Mouse (Mus musculus) kidney, adult 10 weeks (tissue): ENCODE results near the gene Gm21304. TPM values are rescaled to one million over a fixed set of nuclear protein-coding genes. Genes with fewer than 3 reads are reported as not detected.

Experiments
- polyA plus RNA-seq: library from polyadenylated mRNA; stranded (reverse); fragments of 350-450 nt; fragmentation: Illumina TruSeq; extraction: RNeasy Lipid Tissue Mini Kit (QIAGEN cat#74804); gene quantifications from one replicate; pipeline ENCODE4 v1.2.3, GENCODE M21; 2014; ENCODE audit warnings: low read depth, low replicate concordance

Gene Gm21304
- polyA plus RNA-seq = not detected

DNA sequence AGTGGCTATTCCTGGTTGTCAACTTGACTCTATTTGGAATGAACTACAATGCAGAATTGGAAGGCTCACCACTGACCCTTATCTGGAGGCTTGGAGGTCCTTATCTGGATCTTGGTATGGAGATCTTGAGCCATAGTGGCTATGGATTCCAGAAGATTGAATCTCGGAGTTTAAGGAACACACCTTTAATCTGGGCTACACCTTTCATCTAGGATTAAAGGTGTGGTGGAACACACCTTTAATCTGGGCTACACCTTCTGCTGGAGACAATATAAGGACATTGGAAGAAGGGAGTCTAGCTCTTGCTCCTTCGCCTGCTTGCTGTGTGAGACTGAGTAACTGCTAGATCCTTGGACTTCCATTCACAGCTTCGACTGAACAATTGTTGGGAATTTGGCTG, at the start of gene Gm21304:
TSS of gene Gm21304 (plus strand) at position 301 of the 400 bp plus-strand sequence.

DNA sequence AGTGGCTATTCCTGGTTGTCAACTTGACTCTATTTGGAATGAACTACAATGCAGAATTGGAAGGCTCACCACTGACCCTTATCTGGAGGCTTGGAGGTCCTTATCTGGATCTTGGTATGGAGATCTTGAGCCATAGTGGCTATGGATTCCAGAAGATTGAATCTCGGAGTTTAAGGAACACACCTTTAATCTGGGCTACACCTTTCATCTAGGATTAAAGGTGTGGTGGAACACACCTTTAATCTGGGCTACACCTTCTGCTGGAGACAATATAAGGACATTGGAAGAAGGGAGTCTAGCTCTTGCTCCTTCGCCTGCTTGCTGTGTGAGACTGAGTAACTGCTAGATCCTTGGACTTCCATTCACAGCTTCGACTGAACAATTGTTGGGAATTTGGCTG, 25.6 kb upstream of the Gm21304 start, which contains the start of gene Gm21293:
TSS of gene Gm21293 (plus strand) at position 301 of the 400 bp plus-strand sequence.

DNA sequence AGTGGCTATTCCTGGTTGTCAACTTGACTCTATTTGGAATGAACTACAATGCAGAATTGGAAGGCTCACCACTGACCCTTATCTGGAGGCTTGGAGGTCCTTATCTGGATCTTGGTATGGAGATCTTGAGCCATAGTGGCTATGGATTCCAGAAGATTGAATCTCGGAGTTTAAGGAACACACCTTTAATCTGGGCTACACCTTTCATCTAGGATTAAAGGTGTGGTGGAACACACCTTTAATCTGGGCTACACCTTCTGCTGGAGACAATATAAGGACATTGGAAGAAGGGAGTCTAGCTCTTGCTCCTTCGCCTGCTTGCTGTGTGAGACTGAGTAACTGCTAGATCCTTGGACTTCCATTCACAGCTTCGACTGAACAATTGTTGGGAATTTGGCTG, 17.1 kb upstream of the Gm21304 start, which contains the start of gene Gm6763:
TSS of gene Gm6763 (plus strand) at position 301 of the 400 bp plus-strand sequence.

DNA sequence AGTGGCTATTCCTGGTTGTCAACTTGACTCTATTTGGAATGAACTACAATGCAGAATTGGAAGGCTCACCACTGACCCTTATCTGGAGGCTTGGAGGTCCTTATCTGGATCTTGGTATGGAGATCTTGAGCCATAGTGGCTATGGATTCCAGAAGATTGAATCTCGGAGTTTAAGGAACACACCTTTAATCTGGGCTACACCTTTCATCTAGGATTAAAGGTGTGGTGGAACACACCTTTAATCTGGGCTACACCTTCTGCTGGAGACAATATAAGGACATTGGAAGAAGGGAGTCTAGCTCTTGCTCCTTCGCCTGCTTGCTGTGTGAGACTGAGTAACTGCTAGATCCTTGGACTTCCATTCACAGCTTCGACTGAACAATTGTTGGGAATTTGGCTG, 8.6 kb upstream of the Gm21304 start, which contains the start of gene Gm8764:
TSS of gene Gm8764 (plus strand) at position 301 of the 400 bp plus-strand sequence.

DNA sequence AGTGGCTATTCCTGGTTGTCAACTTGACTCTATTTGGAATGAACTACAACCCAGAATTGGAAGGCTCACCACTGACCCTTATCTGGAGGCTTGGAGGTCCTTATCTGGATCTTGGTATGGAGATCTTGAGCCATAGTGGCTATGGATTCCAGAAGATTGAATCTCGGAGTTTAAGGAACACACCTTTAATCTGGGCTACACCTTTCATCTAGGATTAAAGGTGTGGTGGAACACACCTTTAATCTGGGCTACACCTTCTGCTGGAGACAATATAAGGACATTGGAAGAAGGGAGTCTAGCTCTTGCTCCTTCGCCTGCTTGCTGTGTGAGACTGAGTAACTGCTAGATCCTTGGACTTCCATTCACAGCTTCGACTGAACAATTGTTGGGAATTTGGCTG, 8.4 kb downstream of the Gm21304 start, which contains the start of gene Gm21312:
TSS of gene Gm21312 (plus strand) at position 301 of the 400 bp plus-strand sequence.

DNA sequence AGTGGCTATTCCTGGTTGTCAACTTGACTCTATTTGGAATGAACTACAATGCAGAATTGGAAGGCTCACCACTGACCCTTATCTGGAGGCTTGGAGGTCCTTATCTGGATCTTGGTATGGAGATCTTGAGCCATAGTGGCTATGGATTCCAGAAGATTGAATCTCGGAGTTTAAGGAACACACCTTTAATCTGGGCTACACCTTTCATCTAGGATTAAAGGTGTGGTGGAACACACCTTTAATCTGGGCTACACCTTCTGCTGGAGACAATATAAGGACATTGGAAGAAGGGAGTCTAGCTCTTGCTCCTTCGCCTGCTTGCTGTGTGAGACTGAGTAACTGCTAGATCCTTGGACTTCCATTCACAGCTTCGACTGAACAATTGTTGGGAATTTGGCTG, 16.9 kb downstream of the Gm21304 start, which contains the start of gene Gm20765:
TSS of gene Gm20765 (plus strand) at position 301 of the 400 bp plus-strand sequence.

DNA sequence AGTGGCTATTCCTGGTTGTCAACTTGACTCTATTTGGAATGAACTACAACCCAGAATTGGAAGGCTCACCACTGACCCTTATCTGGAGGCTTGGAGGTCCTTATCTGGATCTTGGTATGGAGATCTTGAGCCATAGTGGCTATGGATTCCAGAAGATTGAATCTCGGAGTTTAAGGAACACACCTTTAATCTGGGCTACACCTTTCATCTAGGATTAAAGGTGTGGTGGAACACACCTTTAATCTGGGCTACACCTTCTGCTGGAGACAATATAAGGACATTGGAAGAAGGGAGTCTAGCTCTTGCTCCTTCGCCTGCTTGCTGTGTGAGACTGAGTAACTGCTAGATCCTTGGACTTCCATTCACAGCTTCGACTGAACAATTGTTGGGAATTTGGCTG, 25.4 kb downstream of the Gm21304 start, which contains the start of gene Gm4340:
TSS of gene Gm4340 (plus strand) at position 301 of the 400 bp plus-strand sequence.

Other genes with a start within 250 kb of the Gm21304 start
- not detected for gene Gm21293, start 25.5 kb upstream of the Gm21304 start, polyA plus RNA-seq
- not detected for gene Gm6763, start 17.0 kb upstream of the Gm21304 start, polyA plus RNA-seq
- not detected for gene Gm8764, start 8.5 kb upstream of the Gm21304 start, polyA plus RNA-seq
- gene Gm21312, start 8.5 kb downstream of the Gm21304 start, polyA plus RNA-seq = not detected
- not detected for gene Gm20765, start 17.0 kb downstream of the Gm21304 start, polyA plus RNA-seq
- not detected for gene Gm4340, start 25.5 kb downstream of the Gm21304 start, polyA plus RNA-seq